Mouse (Mus musculus): Measurements from ENCODE around the gene Polr2a.
"Not testable (repeated sequence)": the region's sequence is repeated elsewhere in the genome, so short reads cannot be mapped to it uniquely, and the experiment has no call there.

Polr2a gene

DNA sequence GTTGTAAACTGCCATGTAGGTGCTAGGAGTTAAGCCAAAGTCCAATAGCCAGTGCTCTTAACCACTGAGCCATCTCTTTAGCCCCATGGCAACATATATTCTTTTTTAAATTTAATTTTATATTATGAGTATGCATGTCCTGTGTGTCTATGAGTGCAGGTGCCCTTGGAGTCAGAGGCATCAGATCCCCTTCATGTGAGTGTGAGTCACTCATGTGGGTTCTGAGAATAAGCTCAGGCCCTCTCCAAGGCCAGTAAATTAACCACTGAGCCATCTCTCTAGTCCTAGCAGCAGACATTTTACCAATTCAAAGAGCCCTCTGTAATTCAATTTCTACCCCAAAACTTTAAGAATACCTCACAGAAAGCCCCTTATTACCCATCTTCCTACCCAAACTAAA is 5.8 kb downstream of the Polr2a start:
- no peak for DNase-seq (ENCODE audit: low spot score)

DNA sequence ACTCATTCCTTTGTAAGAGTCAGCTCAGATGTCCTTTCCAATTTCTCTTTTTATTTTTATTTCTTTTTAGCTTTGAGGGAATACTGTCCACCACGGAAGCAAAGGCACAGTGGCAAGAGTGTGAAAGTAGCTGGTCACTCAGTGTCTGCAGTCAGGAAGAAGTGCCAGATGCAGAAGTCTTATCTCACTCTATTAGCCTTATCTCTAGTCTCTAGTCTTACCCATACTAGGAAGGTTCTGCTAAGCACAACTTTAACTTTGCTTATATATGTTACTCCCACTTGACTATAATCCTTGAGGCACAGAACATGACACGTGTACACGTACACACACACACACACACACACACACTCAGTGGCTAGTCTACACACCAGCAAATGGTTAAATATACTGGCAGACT is 6.8 kb downstream of the Polr2a start:
- DNase-seq (ENCODE audit: low spot score), result no peak

DNA sequence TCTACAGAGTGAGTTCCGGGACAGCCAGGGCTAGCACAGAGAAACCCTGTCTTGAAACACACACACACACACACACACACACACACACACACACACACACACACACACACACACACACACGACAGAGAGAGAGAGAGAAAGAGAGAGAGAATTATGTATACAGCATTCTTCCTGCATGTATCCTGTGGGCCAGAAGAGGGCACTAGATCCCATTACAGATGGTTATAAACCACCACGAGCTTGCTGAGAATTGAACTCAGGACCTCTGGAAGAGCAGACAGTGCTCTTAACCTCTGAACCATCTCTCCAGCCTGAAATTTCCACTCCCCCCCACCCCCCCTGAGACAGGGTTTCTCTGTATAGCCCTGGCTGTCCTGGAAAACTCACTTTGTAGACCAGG is 27.0 kb downstream of the Polr2a start:
- DNase-seq (ENCODE audit: low spot score), result not testable (repeated sequence)

DNA sequence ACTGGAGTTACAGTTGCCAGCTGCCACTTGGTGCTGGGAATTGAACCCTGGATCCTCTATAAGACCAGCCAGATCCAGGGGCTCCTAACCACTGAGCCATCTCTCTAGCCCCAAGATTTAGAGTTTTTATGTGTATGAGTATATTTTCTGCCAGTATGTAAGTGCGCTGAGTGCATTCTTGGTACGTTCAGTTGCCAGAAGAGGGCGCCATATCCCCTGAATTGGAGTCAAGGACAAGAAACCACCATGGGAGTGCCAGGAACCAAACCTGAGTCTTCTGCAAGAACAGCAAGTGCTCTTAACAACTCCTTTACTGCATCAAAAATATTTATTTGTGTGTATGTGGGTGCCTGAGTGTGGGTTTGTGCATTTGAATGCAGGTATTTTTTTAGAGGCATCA is 29.4 kb downstream of the Polr2a start:
- peak; percentile 63 for DNase-seq (ENCODE audit: low spot score)

DNA sequence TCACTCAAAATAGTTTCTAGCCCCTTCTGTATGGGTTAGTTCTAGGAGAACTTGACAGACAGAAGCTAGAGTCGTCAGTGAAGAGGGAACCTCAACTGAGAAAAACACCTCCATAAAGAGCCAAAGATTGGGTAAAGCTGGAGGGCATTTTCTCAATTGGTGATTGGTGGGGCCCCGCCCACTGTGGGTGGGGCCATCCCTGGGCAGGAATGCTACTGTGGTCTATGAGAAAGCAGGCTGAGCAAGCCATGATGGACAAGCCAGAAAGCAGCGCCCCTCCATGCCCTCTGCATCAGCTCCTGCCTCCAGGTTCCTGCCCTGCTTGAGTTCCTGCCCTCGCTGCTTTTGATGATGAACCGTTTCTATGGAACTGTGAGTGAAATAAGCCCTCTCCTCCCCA is 32.5 kb downstream of the Polr2a start:
- DNase-seq (ENCODE audit: low spot score), result no peak

DNA sequence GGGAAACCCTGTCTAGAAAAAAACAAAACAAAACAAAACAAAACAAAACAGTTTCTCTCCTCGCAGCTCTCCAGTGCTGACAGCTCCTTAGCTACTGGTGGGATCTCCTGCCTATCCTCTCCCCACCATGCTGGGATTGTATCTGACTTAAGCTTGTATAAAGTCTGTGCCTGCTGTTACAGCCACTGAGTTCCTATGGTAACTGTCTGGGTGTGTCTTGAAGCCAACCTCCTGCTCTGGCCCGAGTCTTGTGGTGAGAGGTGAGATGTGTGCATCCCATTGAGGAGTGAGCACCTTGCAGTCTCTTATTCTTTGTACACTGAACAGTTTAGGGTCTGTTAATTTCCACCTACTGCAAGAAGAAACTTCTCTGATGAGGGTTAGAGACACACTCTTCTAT is 35.4 kb downstream of the Polr2a start:
- no peak for DNase-seq (ENCODE audit: low spot score)

DNA sequence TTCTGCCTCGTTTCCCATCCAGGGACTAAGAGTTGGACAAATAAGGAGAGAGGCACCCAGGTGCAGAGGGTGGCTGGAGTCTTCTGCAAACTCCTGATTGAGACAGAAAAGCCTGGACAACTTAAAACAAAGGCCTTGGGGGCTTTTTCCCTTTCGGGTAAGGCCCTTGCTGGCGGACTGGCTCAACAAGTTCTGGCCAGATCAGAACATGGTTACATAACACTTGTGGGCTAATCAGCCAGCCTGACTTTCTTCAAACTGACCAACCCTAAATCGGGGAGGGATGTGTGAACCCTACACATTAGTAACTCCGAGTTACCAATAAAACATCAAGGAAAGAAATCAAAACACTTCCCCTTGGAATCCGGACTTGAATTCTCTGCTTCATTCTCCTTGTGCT is 37.6 kb downstream of the Polr2a start:
- DNase-seq (ENCODE audit: low spot score), result peak; percentile 39

DNA sequence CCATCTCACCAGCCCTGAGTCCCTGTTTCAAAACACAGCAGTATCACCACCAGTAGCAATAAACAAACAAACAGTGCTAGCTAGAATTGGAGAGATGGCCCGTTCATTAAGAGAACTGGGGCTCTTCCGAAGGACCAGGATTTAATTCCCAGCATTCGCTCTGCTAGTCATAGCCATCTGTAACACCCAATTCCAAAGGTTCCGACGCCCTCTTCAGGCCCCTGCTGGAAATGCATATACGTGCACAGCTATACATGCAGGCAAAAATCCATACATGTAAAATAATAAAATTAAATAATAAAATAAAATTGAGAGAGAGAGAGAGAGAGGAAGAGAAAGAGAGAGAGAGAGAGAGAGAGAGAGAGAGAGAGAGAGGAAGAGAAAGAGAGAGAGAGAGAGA is 39.0 kb downstream of the Polr2a start:
- no peak for DNase-seq (ENCODE audit: low spot score)

DNA sequence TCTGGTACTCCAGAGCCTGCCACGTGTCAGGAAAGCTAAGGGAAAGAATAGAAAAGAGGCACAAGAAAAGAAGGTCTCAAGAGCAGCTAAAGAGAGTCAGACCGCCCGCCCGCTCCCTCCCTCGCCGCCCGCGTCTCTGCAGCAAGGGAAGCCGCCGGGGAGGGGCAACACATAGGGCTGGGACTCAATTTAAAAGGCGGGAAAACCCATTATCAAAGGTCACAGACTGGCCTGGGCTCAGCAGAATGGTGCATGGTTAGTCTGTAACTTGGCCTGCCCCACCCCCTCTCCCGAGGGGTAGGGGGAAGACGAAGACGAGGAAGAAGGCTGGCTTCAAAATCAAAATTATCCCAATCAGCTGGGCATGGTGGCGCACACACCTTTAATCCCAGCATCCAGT is 39.8 kb downstream of the Polr2a start:
- DNase-seq (ENCODE audit: low spot score), result no peak

DNA sequence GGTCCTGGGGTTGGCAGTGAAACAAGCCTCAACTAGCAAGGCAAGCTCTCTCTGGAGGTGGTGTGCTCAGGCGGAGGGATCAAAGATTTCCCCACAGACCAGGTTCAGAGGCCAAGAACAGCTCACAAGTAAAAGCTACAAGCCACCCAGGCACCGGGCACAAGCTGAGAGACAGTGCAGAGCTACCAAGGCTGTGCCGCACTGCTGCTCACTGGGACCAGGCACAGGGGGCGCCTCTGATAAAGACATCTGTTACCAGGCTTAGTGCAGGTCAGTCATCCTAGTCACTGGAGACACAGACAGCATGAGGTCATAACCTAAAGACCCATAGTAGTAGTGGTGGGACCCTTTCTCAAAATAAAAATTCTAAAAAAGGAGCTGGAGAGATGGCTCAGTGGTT is 41.5 kb downstream of the Polr2a start:
- DNase-seq (ENCODE audit: low spot score), result no peak

DNA sequence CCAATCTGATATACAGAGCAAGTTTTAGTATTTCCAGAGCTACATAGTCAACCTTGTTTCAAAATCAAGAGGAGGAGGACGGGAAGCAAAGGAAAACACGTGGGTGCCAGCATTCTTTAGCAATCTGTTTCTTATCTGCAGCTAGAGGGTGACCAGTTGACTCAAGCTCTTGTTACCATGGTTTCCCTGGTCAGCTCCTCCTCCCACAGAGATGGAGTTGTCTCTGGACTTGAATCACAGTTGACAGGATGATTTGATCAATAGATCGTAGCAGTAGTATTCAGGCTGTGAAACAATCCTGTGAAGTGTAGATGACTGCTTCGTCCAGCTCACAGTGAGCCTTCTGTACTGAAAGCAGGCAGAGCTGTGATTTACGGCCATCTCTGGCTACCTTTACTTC is 42.5 kb downstream of the Polr2a start:
- peak; percentile 47 for DNase-seq (ENCODE audit: low spot score)

DNA sequence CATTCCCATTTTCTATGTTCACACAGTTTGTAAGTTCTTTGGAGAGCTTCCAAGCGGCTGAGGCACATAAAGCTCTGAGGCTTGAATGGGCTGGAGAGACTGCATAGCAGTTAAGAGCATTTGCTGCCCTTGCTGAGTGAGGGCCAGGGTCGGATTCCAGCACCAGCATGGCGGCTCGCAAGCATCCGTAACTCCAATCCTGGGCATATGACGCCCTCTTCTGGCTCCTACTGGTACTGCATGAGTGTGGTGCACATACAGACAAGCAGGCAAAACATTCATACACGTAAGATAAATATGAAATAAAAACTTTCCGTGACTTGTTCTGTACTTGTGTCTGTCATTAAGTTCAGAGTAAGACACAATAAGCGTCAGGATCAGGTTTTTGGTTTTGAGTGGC is 43.0 kb downstream of the Polr2a start:
- DNase-seq (ENCODE audit: low spot score), result peak; percentile 42

DNA sequence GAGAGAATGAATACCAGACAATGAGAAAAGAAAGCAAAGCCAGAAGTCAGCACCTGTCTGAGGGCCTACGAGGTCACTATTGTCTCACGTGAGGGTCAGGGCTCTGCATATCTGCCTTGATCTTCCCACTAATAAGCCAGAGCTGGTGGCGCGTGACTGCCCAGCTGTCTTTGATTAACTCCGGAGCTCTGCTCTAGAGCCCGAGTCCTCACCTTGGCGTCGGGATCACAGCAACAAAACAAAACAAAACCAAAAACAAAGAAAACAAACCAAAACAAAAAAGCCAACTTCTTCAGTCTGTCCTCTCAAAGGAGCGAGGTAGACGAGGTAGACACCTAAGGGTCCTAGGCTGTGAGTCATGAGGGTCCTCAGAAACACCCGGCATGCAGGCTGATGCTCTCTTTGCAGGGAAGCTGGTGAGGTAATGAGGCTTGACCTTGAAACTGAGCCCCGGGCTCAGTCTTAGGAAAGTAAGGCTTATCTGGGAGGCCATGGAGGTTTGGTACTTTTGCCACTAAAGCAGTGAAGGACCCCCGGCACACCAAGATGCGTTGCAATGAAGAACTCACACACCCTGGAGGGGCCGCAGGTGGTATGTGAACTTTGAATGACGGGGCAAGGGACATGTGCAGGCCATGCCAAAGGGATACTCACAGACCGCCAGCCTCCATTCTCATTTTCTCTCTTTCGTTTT is 43.7 kb downstream of the Polr2a start:
- no peak for DNase-seq (ENCODE audit: low spot score)

DNA sequence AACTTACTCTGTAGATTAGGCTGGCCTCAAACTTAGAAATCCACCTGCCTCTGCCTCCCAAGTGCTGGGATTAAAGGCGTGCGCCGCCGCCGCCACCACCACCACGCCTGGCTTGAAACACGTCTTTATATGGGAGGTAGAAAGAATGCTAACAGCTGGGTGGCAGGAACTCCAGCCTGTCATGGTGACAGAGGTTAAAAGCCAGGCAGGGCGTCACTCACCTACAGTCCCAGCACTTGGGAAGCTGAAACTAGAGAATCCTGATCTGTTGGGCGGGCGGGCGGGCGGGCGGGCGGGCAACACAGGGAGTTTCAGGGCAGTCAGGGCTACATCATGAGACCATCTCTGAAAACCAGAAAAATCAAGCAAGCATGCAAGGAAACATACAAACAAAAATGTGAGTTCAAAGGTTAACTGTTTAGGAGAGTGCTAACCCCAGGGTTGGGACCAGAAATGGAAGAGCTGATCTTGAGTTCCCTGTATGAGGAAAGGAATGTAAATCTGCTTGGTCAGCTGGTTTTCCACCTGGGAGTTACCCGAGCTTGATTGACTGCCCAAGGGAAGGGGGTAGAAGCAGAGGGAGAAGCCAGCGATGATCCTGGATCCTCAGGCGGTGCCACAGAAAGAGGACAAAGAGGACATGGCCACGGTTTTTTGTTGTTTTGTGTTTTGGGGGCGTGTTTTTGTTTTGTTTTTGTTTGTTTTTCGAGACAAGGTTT is 45.3 kb downstream of the Polr2a start:
- DNase-seq (ENCODE audit: low spot score), result no peak

DNA sequence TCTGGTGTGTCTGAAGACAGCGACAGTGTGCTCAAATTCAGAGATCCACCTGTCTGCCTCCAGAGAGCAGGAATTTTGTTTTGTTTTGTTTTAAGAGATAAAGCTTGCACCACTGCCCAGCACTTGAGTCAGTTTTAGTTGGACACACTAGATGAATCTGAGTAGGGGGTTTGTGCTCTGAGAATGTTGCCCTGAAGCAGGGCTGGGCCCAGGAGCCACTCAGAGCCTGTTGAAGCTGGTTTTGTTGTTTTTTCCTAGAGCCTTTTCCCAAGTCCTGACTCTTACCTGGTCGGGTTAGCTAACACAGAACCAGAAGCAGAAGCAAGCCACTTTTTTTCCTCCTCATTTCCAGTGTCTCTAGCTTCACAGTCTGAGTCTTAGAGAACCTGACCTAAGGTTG is 47.4 kb downstream of the Polr2a start:
- no peak for DNase-seq (ENCODE audit: low spot score)

DNA sequence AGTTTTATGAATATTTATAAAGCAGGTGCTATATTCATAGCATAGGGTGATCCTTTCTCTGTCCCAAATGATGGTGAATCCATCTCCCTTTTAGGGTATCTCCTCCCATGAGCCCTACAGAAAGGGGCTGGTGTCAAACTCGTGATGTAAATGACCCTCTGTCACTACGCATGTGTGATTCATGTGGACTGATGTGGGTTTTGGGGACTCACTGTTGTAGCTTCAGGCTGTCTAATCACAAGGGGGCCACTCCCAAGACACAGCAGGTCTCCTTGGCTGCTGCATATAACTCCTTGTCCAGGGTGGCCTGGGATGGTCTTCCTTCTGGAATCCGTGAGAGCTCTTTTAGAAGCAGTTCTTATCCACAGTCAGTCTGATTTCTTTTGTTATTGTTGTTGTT is 48.0 kb downstream of the Polr2a start:
- DNase-seq (ENCODE audit: low spot score), result no peak

DNA sequence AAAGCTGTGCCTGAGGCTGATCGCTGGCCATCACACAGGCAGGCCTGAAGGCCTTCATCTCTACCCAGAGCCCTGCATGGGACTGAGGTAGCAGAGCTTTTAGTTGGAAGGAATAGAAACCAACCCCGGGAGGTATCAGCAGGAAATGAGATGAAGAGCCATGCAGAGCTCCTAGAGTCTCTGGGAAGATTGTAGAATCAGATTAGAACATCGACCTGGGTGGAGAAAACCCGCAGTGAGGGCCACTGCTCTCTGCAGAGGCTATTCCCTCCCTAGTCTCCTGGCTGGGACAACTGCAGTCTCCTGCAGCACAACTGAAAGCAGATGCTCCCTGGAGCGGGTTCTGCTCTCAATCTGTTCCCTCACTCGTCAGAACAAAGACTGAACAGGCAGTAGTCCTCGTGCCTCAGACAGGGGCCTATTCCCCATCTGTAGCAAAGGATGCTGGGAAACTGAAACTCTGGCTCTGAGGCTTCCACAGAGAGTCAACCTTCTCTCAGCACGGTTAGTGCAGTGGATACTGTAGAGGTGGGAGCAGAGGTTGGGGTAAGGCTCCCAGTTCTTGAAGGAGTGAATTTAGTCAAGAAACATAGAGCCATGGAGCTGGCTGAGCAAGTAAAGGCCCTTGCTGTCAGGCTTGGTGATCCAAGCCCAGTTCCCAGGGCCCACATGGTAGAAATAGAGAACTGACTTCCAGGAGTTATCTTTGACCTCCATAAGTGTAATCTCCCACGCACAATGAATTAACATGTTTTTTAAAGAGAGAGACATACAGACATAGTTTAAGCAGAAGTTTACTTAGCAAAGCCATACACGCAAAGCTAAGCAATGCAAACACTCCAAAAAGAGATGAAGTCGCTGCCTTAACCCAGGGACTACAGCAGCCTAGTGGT is 48.6 kb downstream of the Polr2a start:
- no peak for DNase-seq (ENCODE audit: low spot score)

DNA sequence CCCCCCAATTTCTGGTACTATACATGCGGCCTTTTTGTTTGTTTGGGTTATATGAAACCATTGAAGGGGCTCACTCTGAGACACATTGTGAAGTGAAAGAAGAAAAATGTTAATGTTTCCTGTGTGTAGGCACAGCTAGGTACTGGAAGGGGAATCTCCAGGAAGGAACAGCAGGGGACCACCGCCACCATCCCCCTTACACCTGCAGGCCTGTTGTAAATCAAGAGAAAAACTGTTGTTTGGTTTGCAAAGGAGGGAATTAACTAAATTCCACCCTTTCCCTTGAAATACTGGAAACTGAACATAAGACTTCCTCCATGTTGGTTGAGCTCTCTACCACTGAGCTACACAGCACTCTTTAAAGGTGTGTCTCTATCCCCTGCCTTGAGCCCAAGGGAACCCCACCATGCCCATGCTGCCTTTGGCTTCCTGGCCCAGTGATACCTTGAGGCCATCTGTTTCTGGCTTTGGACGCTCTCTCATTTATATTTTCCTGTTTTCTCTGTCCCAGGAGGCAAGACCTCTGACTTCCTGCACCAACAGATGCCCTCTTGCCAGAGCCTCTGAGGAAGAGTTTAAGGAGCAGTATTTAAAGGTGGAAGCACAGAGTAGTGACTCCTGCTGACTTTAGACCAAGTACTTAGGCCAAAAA is 49.7 kb downstream of the Polr2a start:
- DNase-seq (ENCODE audit: low spot score), result no peak

DNA sequence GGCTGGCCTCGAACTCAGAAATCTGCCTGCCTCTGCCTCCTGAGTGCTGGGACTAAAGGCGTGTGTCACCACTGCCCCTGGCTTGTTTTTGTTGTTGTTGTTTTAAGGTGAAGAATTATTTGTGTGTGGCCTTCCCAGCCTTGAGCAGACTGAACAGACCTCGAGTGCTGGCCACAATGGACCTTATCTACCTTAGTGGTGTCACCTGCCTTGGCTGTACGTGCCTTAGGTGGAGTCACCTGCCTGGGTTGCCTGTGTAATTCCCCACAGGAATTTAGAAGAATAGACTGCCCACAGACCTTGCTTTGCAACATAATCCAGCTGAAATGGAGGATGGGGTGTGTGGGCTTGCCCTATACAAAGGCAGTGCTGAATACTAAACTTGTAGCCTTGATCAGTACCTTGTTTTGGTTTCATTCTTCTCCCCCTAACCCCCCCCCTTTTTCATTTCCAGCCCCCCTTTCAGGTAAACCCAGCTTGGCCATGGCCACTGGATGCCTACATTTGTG is 50.5 kb downstream of the Polr2a start:
- no peak for DNase-seq (ENCODE audit: low spot score)

DNA sequence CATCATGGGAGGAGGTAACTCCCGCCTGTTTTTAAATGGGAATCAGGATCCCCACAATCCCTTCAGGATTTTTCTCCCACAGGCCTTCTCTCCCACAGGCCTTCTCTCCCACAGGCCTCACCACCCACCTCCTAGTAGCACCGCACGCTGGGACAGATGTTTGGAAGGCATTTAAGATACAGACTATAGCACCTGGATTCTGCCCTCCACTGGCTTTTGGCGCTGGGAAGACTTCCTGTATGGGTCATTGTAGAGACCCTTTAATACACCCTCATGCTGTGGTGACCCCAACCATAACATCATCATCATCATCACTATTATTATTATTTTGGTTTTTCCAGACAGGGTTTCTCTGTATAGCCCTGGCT is 51.0 kb downstream of the Polr2a start:
- DNase-seq (ENCODE audit: low spot score), result no peak

DNA sequence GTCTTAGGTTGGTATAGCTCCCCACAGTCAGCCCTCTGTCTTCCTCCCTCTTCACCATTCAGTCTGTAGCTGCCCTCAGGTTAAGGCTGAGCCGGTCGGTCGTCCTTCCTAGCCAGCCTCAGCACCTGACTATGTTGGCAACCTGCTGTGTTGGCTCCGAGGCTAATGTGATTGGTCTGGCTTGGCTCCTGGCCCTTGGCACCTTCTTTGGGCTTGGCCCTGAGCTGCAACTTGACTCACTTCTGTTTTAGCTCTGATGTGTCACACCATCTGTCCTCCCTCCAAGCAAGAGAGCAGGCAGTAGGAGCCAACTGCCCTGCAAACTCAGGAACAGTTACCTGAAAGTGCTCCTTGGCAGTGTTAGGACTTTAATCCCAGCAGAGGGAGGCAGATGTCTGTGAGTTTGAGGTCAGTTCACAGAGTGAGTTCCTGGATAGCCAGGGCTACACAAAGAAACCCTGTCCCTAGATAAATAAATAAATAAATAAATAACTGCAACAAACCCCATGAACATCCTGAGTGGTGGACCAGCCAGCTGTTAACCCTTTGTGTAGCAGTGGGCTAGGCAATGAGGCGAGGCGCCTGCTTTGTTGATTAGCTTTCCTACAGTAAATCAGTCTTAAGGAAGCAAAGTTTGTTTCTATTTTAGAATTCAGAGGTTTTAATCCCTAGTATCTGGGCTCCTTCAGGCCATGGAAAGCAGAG is 51.5 kb downstream of the Polr2a start:
- DNase-seq (ENCODE audit: low spot score), result peak; percentile 58

DNA sequence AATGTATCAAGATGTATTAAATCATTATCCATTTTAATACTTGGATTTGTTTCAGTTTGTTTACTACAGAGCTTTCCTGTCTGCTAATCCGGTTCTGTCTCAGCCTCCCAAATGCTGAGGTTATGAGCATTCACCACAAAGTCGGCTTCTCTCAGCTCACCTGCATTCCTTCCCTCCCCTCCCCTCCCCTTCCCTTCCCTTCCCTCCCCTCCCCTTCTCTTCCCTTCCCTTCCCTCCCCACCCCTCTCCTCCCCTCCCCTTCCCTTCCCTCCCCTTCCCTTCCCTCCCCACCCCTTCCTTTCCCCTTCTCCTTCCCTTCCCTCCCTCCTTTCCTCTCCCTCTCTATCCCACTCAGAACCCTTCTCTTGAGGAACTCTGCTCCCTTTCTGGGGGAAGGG is 53.8 kb downstream of the Polr2a start:
- no peak for DNase-seq (ENCODE audit: low spot score)

Measured in urinary bladder, postnatal 14 days (tissue).